Mouse (Mus musculus) CH12.LX (cell line): ENCODE measurements around the gene Enah.

Source experiments
- BHLHE40 ChIP-seq: IDR thresholded peaks from 2 replicates; pipeline ENCODE4 v1.6.1; 2011; ENCODE audit warnings: mild to moderate bottlenecking, low read depth, low read length, improper control_type of control experiment
- CTCF ChIP-seq, 2 experiments: IDR thresholded peaks in 1 of 2; conservative IDR thresholded peaks in 1 of 2; 2 replicates each; pipeline ENCODE4 v1.5.1; 2011 to 2012; ENCODE audit warnings: low read depth in 2 of 2, low read length in 2 of 2, improper control_type of control experiment in 1 of 2, inconsistent platforms in 1 of 2, mild to moderate bottlenecking in 1 of 2, moderate library complexity in 1 of 2
- EP300 ChIP-seq: IDR thresholded peaks from 2 replicates; pipeline ENCODE4 v1.6.1; 2011; ENCODE audit warnings: low read length, improper control_type of control experiment
- KAT2A ChIP-seq: IDR thresholded peaks from 2 replicates; pipeline ENCODE4 v1.6.1; 2012; ENCODE audit warnings: low read length, improper control_type of control experiment, inconsistent platforms; ENCODE audit not compliant: insufficient replicate concordance
- MXI1 ChIP-seq: IDR thresholded peaks from 2 replicates; pipeline ENCODE4 v1.6.1; 2011; ENCODE audit warnings: mild to moderate bottlenecking, low read depth, low read length, improper control_type of control experiment
- POLR2A ChIP-seq: IDR thresholded peaks from 2 replicates; pipeline ENCODE4 v1.6.1; 2011; ENCODE audit warnings: low read depth, mild to moderate bottlenecking, improper control_type of control experiment, low read length
- RAD21 ChIP-seq: IDR thresholded peaks from 2 replicates; pipeline ENCODE4 v1.6.1; 2011; ENCODE audit warnings: low read depth, mild to moderate bottlenecking, low read length, improper control_type of control experiment, moderate library complexity
- TCF12 ChIP-seq: IDR thresholded peaks from 2 replicates; pipeline ENCODE4 v1.6.1; 2014; ENCODE audit warnings: low read depth, mild to moderate bottlenecking, inconsistent platforms, low read length, improper control_type of control experiment
- USF2 ChIP-seq: conservative IDR thresholded peaks from 2 replicates; pipeline ENCODE4 v1.6.1; 2011; ENCODE audit warnings: low read depth, low read length, improper control_type of control experiment
- ZKSCAN1 ChIP-seq: IDR thresholded peaks from 2 replicates; pipeline ENCODE4 v1.6.1; 2012; ENCODE audit warnings: low read depth, inconsistent platforms, low read length, improper control_type of control experiment, borderline replicate concordance

DNA sequence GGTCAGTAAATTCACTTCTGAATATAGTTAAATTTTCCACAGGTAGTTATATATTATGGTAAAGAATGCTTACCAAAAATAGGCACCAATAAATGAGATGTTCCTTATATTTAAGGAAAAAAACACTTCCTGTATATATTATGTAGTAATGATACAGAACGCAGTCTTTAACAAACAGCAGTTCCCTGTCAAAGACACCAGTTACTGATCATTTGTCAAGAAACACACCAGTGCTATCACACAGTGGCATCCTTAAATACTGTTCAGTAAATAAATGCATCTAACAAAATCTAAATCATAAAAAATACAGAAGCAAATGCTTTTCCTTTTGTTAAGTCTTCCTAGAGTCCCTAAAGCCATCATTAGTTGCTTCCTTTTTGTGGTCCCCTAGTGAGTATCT is 54.5 kb downstream of the Enah start:
- TF ChIP-seq EP300, result no peak
- TF ChIP-seq CTCF (conservative IDR thresholded peaks at IDR 0.05 in 1 of 2, IDR thresholded peaks at IDR 0.05 in 1 of 2; ENCODE audit: low read depth in 2 of 2, low read length in 2 of 2), result no peak
- no peak for TF ChIP-seq POLR2A
- TF ChIP-seq KAT2A, result no peak
- TF ChIP-seq ZKSCAN1, result no peak
- no peak for TF ChIP-seq TCF12
- TF ChIP-seq USF2, result no peak
- no peak for TF ChIP-seq MXI1
- TF ChIP-seq RAD21, result no peak
- TF ChIP-seq BHLHE40, result no peak
